23 mouse cellular contexts compared by ENCODE assay signal in genomic region chr17:21018410-21019080, GRCm38 (mm10). TPM values are rescaled to one million over a fixed set of nuclear protein-coding genes. Genes with fewer than 3 reads are reported as not detected.
"Had no signal": no experiment of that assay in that cellular context is flagged by ENCODE, and none has a peak within 500 bp of the region (broad histone marks: within the 10 kb centered on the region; RNA-seq: fewer than 3 reads in every experiment).

No protein-coding gene starts in this region.

- ATAC-seq: inflammation-experienced regulatory T-cells, adult 6 months; midbrain, embryonic 16.5 days had no signal

- H3K4me3 ChIP-seq: kidney, embryonic 15.5 days; left cerebral cortex, adult 2 months; limb, embryonic 15.5 days; megakaryocyte, embryonic 14.5 days; midbrain, embryonic 12.5 days; neural tube, embryonic 15.5 days had no signal

- H3K27me3 ChIP-seq: kidney, embryonic 15.5 days; limb, embryonic 15.5 days; megakaryocyte, embryonic 14.5 days; midbrain, embryonic 12.5 days; neural tube, embryonic 15.5 days had no signal

- DNase-seq: kidney, adult 2 months; kidney, postnatal 14 days; lung, embryonic 14.5 days; lung, postnatal 10 days; lung, postnatal 4 days; retina, postnatal 1 day; right cerebral cortex, postnatal 4 days; thymus, postnatal 4 days had no signal

- H3K4me1 ChIP-seq: kidney, embryonic 15.5 days; limb, embryonic 15.5 days; megakaryocyte, embryonic 14.5 days; midbrain, embryonic 12.5 days; neural tube, embryonic 15.5 days had no signal

- H3K4me2 ChIP-seq: kidney, embryonic 15.5 days; limb, embryonic 15.5 days; lung, embryonic 14.5 days; midbrain, embryonic 12.5 days; neural tube, embryonic 15.5 days had no signal

- H3K27ac ChIP-seq: kidney, embryonic 15.5 days; left cerebral cortex, adult 2 months; limb, embryonic 15.5 days; midbrain, embryonic 12.5 days; neural tube, embryonic 15.5 days had no signal

- H3K9me3 ChIP-seq: kidney, embryonic 15.5 days; limb, embryonic 15.5 days; megakaryocyte, embryonic 14.5 days; midbrain, embryonic 12.5 days; neural tube, embryonic 15.5 days had no signal

- H3K9ac ChIP-seq: kidney, embryonic 15.5 days; limb, embryonic 15.5 days; lung, embryonic 14.5 days; midbrain, embryonic 12.5 days; neural tube, embryonic 15.5 days had no signal

RNA-seq across cellular contexts. Expression of gene Vmn1r233, which starts 22.3 kb away (rescaled TPM):
- total RNA-seq: layer of hippocampus, postnatal 25 days; left cerebral cortex, adult 2 months; left cerebral cortex, postnatal 14 days had no signal
- polyA plus RNA-seq: kidney, adult 2 months; kidney, embryonic 15.5 days; large intestine, adult 2 months; limb, embryonic 11.5 days; limb, embryonic 15.5 days; lung, embryonic 14.5 days; midbrain, embryonic 12.5 days; midbrain, embryonic 16.5 days; neural tube, embryonic 11.5 days; neural tube, embryonic 15.5 days; spleen, adult 2 months; stomach, embryonic 16.5 days had no signal
